Mouse (Mus musculus) v-Abl transformed pro-B cells (cell line): ENCODE data around the gene Slc30a5.

Experiments used
- in situ Hi-C, 2 experiments: fragments of 400-800 bp; cut with MboI; formaldehyde crosslinking; loops; one replicate each; pipeline ENCODE4 v1.15.1; 2025; ENCODE audit not compliant: unreplicated experiment in 2 of 2

Gene Slc30a5

GRCm38 (mm10) chr13:100785806-100786413, 47.3 kb downstream of the Slc30a5 start:
- in situ Hi-C loops: no loop called here

DNA sequence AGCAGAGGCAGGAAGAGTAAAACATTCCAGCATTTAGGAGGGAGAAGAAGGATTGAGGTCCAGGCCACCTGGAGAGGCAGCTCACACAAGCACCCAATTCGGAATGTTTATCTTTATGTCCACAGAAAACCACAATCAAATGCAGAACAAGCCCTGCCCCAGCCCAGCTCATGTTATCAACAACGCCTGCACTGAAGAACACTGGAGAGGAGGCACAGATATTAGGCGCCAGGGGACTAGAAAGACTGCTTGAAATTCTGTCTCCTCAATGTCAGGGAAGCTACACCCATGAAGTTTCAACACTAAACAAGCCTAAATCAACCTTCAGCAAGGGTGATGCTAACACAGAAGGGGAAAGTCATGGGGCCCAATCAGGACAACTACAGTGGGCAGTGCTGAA, 55.7 kb downstream of the Slc30a5 start:
- in situ Hi-C loops: no loop called here

DNA sequence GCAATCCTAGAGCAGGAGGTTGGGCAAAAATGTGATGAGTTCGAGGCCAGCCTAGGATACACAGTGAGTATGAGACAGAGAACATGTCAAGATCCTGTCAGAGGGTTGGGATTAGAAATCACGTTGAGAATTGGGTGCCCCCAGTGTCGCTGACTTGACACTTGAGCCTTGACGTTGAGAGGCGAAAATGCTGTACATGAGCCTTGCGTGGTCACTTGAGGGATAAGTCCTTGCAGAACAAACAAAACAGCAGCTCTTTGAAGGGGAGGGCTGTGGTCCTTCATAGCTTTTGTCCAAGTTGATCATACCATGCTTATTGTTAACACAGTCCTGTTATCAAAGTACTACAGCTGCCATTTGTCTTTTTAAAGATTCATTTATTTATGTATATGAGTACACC, 56.5 kb downstream of the Slc30a5 start:
- in situ Hi-C loops: no loop called here

DNA sequence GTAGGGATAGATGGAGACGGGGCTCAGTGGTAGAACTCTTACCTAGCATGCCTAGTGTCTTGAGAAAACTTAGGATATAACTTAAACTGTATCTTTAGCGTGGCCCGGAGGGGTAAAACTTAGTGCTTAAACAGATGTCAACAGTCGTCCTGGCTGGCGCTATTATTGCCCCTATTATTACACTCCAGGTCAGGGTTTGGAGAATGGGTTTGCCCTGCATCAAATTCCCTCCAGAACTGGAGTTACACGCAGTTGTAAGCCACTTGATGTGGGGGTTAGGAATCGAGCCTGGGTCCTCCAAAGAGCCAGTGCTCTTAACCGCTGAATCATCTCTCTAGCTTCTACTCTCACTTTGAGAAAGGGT, 57.2 kb downstream of the Slc30a5 start:
- in situ Hi-C loops: no loop called here

GRCm38 (mm10) chr13:100775252-100776055, 57.8 kb downstream of the Slc30a5 start, which contains the start of gene Cenph:
Gene Cenph (minus strand): TSS chr13:100775899.
- in situ Hi-C loops: no loop called here

DNA sequence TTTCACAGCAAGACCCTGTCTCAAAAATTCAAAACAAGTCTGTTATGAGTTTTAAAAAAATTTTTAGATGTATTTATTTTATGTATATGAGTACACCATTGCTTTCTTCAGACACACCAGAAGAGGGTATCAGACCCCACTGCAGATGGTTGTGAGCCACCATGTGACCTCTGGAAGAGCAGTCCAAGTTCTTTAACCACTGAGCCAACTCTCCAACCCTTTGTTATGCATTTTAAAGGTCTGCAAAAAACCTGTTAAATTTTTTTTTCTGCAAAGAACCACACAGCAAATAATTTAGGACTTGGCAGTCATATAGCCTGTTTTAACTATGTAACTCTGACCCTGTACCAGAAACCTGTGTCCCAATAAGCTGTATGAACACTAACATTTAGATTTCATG, 58.5 kb downstream of the Slc30a5 start:
- in situ Hi-C loops: no loop called here

GRCm38 (mm10) chr13:100755329-100755728, 77.9 kb downstream of the Slc30a5 start:
- in situ Hi-C loops: no loop called here

- in situ Hi-C loops: no loop called here
Measured at GRCm38 (mm10) chr13:100754186-100754585, 79.0 kb downstream of the Slc30a5 start.

- in situ Hi-C loops: no loop called here
Measured at GRCm38 (mm10) chr13:100753011-100753410, 80.2 kb downstream of the Slc30a5 start.
